Comparison of ENCODE assay signal across 14 mouse cellular contexts in genomic region chr5:131788008-131788407, GRCm38 (mm10).
DNase-seq lines count a peak whose midpoint lies in the region; ATAC-seq and TF ChIP-seq lines count a peak whose summit lies in the region.
"Had no signal": no experiment of that assay in that cellular context is flagged by ENCODE, and none has a peak within 500 bp of the region (broad histone marks: within the 10 kb centered on the region; RNA-seq: fewer than 3 reads in every experiment).

No protein-coding gene starts in this region.

- peaks cover 50% of the 10 kb centered on the region for H3K4me1 ChIP-seq in forebrain, embryonic 13.5 days
- H3K4me1 ChIP-seq in forebrain, embryonic 11.5 days (replicated peaks; ENCODE audit: control insufficient read depth, insufficient read depth, low read length), result no peaks in the 10 kb centered on the region; the same call in 1 of the 2 replicates

- no peak for DNase-seq in forebrain, embryonic 11.5 days (ENCODE audit: low spot score)
- DNase-seq in layer of hippocampus, adult 2 months (ENCODE audit: low spot score in 2 of 2), result peak; percentile 30 to 55
- no peak for DNase-seq in layer of hippocampus, adult 9-11 months
- DNase-seq in right cerebral cortex, postnatal 4 days, result peak; percentile 38
- DNase-seq in right cerebral cortex, adult 18-20 months, result no peak
- DNase-seq in layer of hippocampus, postnatal 36 days, result no peak
- DNase-seq: cerebellum, adult 8-10 months; liver; lung, postnatal 36 days; thymus, postnatal 36 days had no signal

- no peaks in the 10 kb centered on the region for H3K9me3 ChIP-seq in forebrain, embryonic 13.5 days (replicated peaks)
- no peaks in the 10 kb centered on the region for H3K9me3 ChIP-seq in forebrain, embryonic 11.5 days (ENCODE audit: control insufficient read depth, low read length)

- no peak overlapping the region; the same call in 1 of the 2 replicates for H3K27ac ChIP-seq in forebrain, embryonic 13.5 days
- no peak overlapping the region for H3K27ac ChIP-seq in forebrain, embryonic 11.5 days (ENCODE audit: low read depth, low read length)
- peak overlapping the region; percentile 6; the same call in 1 of the 2 replicates for H3K27ac ChIP-seq in layer of hippocampus, adult 2 months

- whole genome bisulfite sequencing in forebrain, embryonic 13.5 days, result 8% methylated on average over 6 of the region's 6 CpGs
- 42% methylated on average over 6 of the region's 6 CpGs for WGBS in forebrain, embryonic 11.5 days

- H3K4me3 ChIP-seq in forebrain, embryonic 13.5 days, result no peak overlapping the region
- H3K4me3 ChIP-seq in forebrain, embryonic 11.5 days (ENCODE audit: low read depth, low read length), result no peak overlapping the region
- H3K4me3 ChIP-seq in layer of hippocampus, adult 2 months, result no peak overlapping the region

- no peaks in the 10 kb centered on the region for H3K36me3 ChIP-seq in forebrain, embryonic 13.5 days (ENCODE audit: poor library complexity, severe bottlenecking)
- no peaks in the 10 kb centered on the region for H3K36me3 ChIP-seq in forebrain, embryonic 11.5 days (ENCODE audit: control insufficient read depth, insufficient read depth, low read length)
- H3K36me3 ChIP-seq: G1E had no signal

- H3K4me2 ChIP-seq in forebrain, embryonic 13.5 days, result no peak overlapping the region
- H3K4me2 ChIP-seq in forebrain, embryonic 11.5 days (ENCODE audit: low read depth, low read length, severe bottlenecking), result no peak overlapping the region

- peak; percentile 63; the same call in 1 of the 2 replicates for ATAC-seq in forebrain, embryonic 13.5 days
- no peak for ATAC-seq in forebrain, embryonic 11.5 days (replicated peaks; ENCODE audit: low FRiP score)
- no peak for ATAC-seq in megakaryocyte, adult 5-6 weeks (ENCODE audit: poor library complexity, severe bottlenecking)
- ATAC-seq: intestine, embryonic 16.5 days had no signal

- no peak overlapping the region for H3K9ac ChIP-seq in forebrain, embryonic 13.5 days
- H3K9ac ChIP-seq in forebrain, embryonic 11.5 days (ENCODE audit: low read length), result no peak overlapping the region

- H3K27me3 ChIP-seq in forebrain, embryonic 13.5 days, result no peaks in the 10 kb centered on the region
- no peaks in the 10 kb centered on the region for H3K27me3 ChIP-seq in forebrain, embryonic 11.5 days (ENCODE audit: control insufficient read depth, insufficient read depth, low read length)

- peak; percentile 41 for TF ChIP-seq CTCF in layer of hippocampus, adult 2 months (conservative IDR thresholded peaks at IDR 0.05)

Comparison
In these comparisons a context has a peak if more than half of its experiments do, and no peak if none do; other contexts are left out.
1. DNase-seq: peak in layer of hippocampus, adult 2 months (2 of 2) and right cerebral cortex, postnatal 4 days (single experiment); none in forebrain, embryonic 11.5 days (single experiment), layer of hippocampus, adult 9-11 months (single experiment), right cerebral cortex, adult 18-20 months (single experiment) and layer of hippocampus, postnatal 36 days (0 of 2).